Mouse (Mus musculus) activated CD4-positive, CD25-positive, alpha-beta regulatory T cell, adult 9 weeks (primary cell): ENCODE measurements around the gene Rnpepl1. TPM values are rescaled to one million over a fixed set of nuclear protein-coding genes. Genes with fewer than 3 reads are reported as not detected.

ENCODE experiments used
- polyA plus RNA-seq: library from polyadenylated mRNA; unstranded; fragments of 100-300 nt; shearing (Covaris generic); gene quantifications from one replicate; pipeline ENCODE4 v1.2.1, GENCODE M21; 2017

Rnpepl1 gene
- 12.8 TPM for polyA plus RNA-seq

DNA sequence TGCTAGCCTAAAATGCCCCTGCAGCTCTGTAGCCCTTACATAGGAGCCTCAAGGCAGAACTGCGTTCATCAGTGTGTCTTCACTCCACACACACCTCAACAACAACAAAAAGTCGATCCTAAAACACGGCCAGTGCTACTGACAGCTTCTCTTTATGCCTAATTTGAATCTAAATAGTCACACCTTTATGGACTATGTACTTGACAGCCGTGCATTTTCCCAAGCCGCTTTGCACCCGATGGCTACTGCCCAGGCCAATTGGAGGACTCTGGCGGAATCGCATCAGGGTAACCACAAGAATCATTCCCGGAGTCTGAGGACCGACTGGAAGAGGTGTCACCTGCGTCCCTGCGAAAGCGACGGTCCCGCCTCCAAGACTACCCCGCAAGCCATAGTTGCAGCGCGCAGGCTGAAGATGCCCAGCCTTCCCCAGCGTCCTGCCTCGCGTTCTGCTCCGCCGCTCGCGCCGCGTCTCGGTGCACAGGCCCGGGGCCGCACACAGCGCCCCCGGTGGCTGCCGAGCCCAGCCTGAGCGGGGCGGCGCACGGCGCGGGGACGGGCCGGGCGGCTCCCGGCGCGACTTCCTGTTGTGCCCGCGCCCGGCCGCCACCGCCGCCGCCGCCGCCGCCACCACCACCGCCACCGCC lies at the start of gene Rnpepl1:
Gene Rnpepl1, plus strand, starts transcription at position 545 of the 647 bp plus-strand sequence.

DNA sequence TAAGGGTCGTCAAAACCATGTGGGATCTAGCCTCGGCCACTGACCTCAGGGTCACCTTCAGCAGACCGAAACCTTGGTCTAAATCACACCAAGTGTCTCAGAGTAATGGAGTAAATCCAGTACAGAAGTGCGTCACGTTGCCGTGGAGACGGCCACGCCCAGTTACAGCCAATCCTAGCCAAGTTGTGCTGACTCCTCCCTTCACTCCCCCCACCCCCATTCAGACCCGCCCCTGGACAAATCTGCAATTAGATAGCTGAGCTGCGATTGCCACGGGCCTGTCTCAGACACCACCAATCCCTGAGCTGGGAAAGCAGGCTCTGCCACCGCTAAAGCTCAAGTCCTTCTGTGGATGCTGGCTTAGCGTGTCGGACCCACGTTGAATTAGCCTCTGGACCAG lies 7.8 kb upstream of the Rnpepl1 start, which contains the start of gene Ankmy1:
Gene Ankmy1, minus strand, starts transcription at position 121 of the 400 bp plus-strand sequence.

DNA sequence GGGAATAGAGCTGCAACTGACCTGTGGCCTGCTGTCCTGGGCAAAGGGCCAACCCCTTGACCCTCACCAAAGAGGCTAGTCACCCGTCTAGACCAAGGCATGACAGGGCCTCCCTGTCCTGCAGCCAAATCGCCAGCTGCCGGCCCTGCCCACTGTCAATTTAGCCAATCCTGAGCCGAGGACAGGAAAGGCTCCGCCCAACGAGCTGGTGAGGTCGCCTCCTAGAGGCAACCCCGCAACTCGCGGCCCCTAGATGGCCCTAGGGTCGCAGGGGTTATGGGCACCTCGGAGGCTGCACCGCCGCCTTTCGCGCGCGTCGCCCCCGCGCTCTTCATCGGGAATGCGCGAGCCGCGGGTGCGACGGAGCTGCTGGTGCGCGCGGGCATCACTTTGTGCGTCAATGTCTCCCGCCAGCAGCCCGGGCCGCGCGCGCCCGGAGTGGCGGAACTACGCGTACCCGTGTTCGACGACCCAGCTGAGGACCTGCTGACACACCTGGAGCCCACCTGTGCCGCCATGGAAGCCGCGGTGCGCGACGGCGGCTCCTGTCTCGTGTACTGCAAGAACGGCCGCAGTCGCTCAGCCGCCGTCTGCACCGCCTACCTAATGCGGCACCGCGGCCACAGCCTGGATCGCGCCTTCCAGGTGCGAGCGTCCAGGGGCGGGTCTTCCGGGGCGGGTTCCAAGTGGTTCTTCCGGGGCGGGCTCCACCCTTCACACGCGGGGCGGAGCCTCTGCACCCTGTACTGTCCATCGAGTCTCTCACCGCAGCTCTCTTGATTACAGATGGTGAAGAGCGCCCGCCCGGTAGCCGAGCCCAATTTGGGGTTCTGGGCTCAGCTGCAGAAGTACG lies 3.6 kb upstream of the Rnpepl1 start, which contains the start of gene Dusp28:
Gene Dusp28, plus strand, starts transcription at position 203 of the 853 bp plus-strand sequence.

DNA sequence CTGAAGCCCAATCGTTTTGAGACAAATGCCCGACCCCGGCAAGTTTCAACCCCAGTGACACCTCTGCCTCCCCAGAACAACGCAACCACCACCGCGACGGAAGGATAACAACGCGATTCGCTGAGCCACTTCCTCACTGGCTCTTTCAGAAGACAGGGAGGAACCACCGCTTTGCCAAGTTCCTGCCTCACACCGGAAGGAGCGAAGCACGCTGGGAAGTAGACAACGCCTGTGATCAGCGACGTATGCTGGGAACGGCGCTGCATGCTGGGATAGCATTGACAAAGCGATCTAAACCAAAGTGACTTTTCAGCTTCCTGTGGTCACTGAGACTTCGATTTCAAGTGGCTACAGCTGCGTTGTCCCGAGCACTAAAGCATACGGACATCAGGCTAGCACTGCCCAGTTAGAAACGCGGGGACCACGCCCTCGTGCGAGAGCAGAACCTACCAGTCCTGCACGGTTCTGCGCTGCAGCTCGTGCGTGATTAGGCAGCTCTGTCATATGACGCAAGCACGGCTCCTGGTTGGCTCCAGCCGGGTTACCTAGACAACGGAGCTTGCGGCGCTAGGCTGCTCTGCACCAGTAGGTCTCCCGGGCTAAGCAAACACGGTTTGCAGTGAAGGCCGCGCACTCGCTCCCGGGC lies 23.7 kb downstream of the Rnpepl1 start, which contains the start of gene Capn10:
Gene Capn10, plus strand, starts transcription at position 195 of the 646 bp plus-strand sequence.

DNA sequence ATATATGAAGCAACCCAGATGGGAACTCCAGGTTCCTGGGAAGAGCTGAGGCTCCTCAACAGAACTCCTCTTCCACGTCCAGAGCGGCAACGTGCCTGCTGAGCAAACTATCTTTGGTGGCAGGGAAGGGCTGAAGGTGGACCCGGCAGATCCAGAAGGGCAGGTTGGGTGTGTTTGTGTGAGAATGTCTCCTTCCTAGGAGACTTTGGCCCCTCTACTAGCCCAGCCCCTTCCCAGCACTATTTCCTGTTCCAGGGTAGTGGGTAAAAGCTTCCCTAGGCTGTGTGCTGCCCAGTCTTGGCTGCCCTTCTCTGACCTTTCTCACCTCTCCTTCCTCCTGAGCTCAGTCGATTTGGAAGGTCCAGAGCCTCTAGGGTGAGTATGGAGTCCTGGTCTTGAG lies 40.0 kb downstream of the Rnpepl1 start, which contains the start of gene Gpr35:
Gene Gpr35, plus strand, starts transcription at position 259 of the 400 bp plus-strand sequence.

Other genes with a start within 250 kb of the Rnpepl1 start
- 1.0 TPM for gene Gpc1, start 79.1 kb upstream of the Rnpepl1 start, polyA plus RNA-seq
- 0.66 TPM for gene Ankmy1, start 7.9 kb upstream of the Rnpepl1 start, polyA plus RNA-seq
- 4.3 TPM for gene Dusp28, start 3.8 kb upstream of the Rnpepl1 start, polyA plus RNA-seq
- gene Capn10, start 23.6 kb downstream of the Rnpepl1 start, polyA plus RNA-seq = 11.7 TPM
- 0.99 TPM for gene Gpr35, start 40.1 kb downstream of the Rnpepl1 start, polyA plus RNA-seq
- gene Aqp12, start 95.6 kb downstream of the Rnpepl1 start, polyA plus RNA-seq = not detected
- not detected for gene Kif1a, start 191.2 kb downstream of the Rnpepl1 start, polyA plus RNA-seq
- not detected for gene Agxt, start 224.5 kb downstream of the Rnpepl1 start, polyA plus RNA-seq